Mouse (Mus musculus) cortical plate, adult 2 months (tissue): ENCODE measurements around the gene Mical2. TPM values are rescaled to one million over a fixed set of nuclear protein-coding genes. Genes with fewer than 3 reads are reported as not detected.

Experiments
- H3K27ac ChIP-seq: fragments of 200-500 bp; 2 replicates; pipeline ENCODE4 v1.5.1; 2012; ENCODE audit warnings: low read length, control low read depth, inconsistent platforms; ENCODE audit not compliant: insufficient read depth
- H3K4me1 ChIP-seq: fragments of 200-500 bp; 2 replicates; pipeline ENCODE4 v1.6.1; 2011; ENCODE audit warnings: low read length; ENCODE audit not compliant: control insufficient read depth, insufficient read depth
- H3K4me3 ChIP-seq: fragments of 200-500 bp; 2 replicates; pipeline ENCODE4 v1.5.1; 2011; ENCODE audit warnings: mild to moderate bottlenecking, low read length, control low read depth; ENCODE audit not compliant: insufficient read depth
- CTCF ChIP-seq: fragments of 200-500 bp; IDR thresholded peaks from 2 replicates; pipeline ENCODE4 v1.5.1; 2011; ENCODE audit warnings: mild to moderate bottlenecking, control low read depth, low read length; ENCODE audit not compliant: insufficient read depth; ENCODE audit errors: extremely low read depth
- POLR2A ChIP-seq: fragments of 200-500 bp; IDR thresholded peaks from 2 replicates; pipeline ENCODE4 v1.6.1; 2011; ENCODE audit warnings: mild to moderate bottlenecking, low read length, control low read depth; ENCODE audit not compliant: insufficient read depth; ENCODE audit errors: extremely low read depth
- polyA plus RNA-seq: library from polyadenylated mRNA; depleted of rRNA; stranded (reverse); fragments of >200 nt; gene quantifications from 2 replicates; pipeline ENCODE4 v1.2.3, GENCODE M21; 2012

Gene Mical2
- polyA plus RNA-seq, 1 experiment: 371 TPM

- H3K4me1 ChIP-seq: peaks cover 27% of the 10 kb centered on the region
Observed at GRCm38 (mm10) chr7:112289514-112289913, 63.9 kb downstream of the Mical2 start.

GRCm38 (mm10) chr7:112289990-112290389 lies 64.3 kb downstream of the Mical2 start:
- TF ChIP-seq POLR2A (no peak), CTCF (no peak)
- Histone ChIP-seq H3K27ac (no peak overlapping the region), H3K4me1 (peaks cover 26% of the 10 kb centered on the region), H3K4me3 (no peak overlapping the region)

More at GRCm38 (mm10) chr7:112289514-112289913, 63.9 kb downstream of the Mical2 start:
- H3K4me3 ChIP-seq: no peak overlapping the region
- H3K27ac ChIP-seq: no peak overlapping the region
- TF ChIP-seq CTCF: no peak
- no peak for TF ChIP-seq POLR2A

- H3K4me1 ChIP-seq: peaks cover 18% of the 10 kb centered on the region
- H3K27ac ChIP-seq: no peak overlapping the region
- no peak overlapping the region for H3K4me3 ChIP-seq
- no peak for TF ChIP-seq POLR2A
- no peak for TF ChIP-seq CTCF
Observed at GRCm38 (mm10) chr7:112293456-112294104, 67.9 kb downstream of the Mical2 start.

- H3K4me1 ChIP-seq: peaks cover 20% of the 10 kb centered on the region
- H3K4me3 ChIP-seq: no peak overlapping the region
- no peak overlapping the region for H3K27ac ChIP-seq
- no peak for TF ChIP-seq POLR2A
- no peak for TF ChIP-seq CTCF
Observed at GRCm38 (mm10) chr7:112295426-112296221, 70.0 kb downstream of the Mical2 start.

GRCm38 (mm10) chr7:112298032-112298431 lies 72.4 kb downstream of the Mical2 start:
- no peak overlapping the region for H3K4me3 ChIP-seq
- no peak overlapping the region for H3K27ac ChIP-seq
- H3K4me1 ChIP-seq: peaks cover 21% of the 10 kb centered on the region

GRCm38 (mm10) chr7:112298871-112299422 lies 73.3 kb downstream of the Mical2 start:
- H3K4me1 ChIP-seq: peaks cover 18% of the 10 kb centered on the region
- TF ChIP-seq CTCF (no peak), POLR2A (no peak)
- H3K4me3 ChIP-seq: no peak overlapping the region
- H3K27ac ChIP-seq: peak overlapping the region; percentile 52; the same call in 1 of the 2 replicates

More at GRCm38 (mm10) chr7:112298032-112298431, 72.4 kb downstream of the Mical2 start:
- TF ChIP-seq CTCF (no peak), POLR2A (no peak)

- H3K4me3 ChIP-seq: no peak overlapping the region
- peaks cover 17% of the 10 kb centered on the region for H3K4me1 ChIP-seq
- H3K27ac ChIP-seq: peak overlapping the region; percentile 52; the same call in 1 of the 2 replicates
- no peak for TF ChIP-seq POLR2A
- TF ChIP-seq CTCF: no peak
Observed at GRCm38 (mm10) chr7:112299521-112300096, 74.0 kb downstream of the Mical2 start.

- TF ChIP-seq CTCF (no peak), POLR2A (no peak)
- Histone ChIP-seq H3K4me3 (no peak overlapping the region), H3K4me1 (peaks cover 16% of the 10 kb centered on the region), H3K27ac (no peak overlapping the region)
Observed at GRCm38 (mm10) chr7:112300141-112300540, 74.5 kb downstream of the Mical2 start.

- 0 out of 2 replicates have a peak, but pooled peaks have one; percentile 22 for TF ChIP-seq CTCF
- no peak for TF ChIP-seq POLR2A
- H3K27ac ChIP-seq: no peak overlapping the region
- peaks cover 13% of the 10 kb centered on the region for H3K4me1 ChIP-seq
- H3K4me3 ChIP-seq: no peak overlapping the region
Observed at GRCm38 (mm10) chr7:112301052-112301451, 75.4 kb downstream of the Mical2 start.
